Mouse (Mus musculus): ENCODE measurements around the gene Gucy2d. TPM values are rescaled to one million over a fixed set of nuclear protein-coding genes. Genes with fewer than 3 reads are reported as not detected.

Gucy2d gene
- total RNA-seq, 2 experiments from 2014 or later, result not detected

- no peak for ATAC-seq (ENCODE audit: poor library complexity, severe bottlenecking)
Measured at GRCm38 (mm10) chr7:98488398-98489130, 48.3 kb downstream of the Gucy2d start.

GRCm38 (mm10) chr7:98489131-98489530 is 48.9 kb downstream of the Gucy2d start, which contains the start of gene Lrrc32:
Gene Lrrc32 (plus strand): TSS chr7:98489283.
- no peak for ATAC-seq (ENCODE audit: poor library complexity, severe bottlenecking)

- peak; percentile 55 for ATAC-seq (ENCODE audit: poor library complexity, severe bottlenecking)
Measured at GRCm38 (mm10) chr7:98489623-98490084, 49.4 kb downstream of the Gucy2d start.

GRCm38 (mm10) chr7:98490328-98490727 is 50.1 kb downstream of the Gucy2d start:
- ATAC-seq (ENCODE audit: poor library complexity, severe bottlenecking), result no peak

- ATAC-seq (ENCODE audit: poor library complexity, severe bottlenecking), result no peak
Measured at GRCm38 (mm10) chr7:98490911-98491310, 50.7 kb downstream of the Gucy2d start.

GRCm38 (mm10) chr7:98491451-98492200 is 51.4 kb downstream of the Gucy2d start:
- no peak for ATAC-seq (ENCODE audit: poor library complexity, severe bottlenecking)

GRCm38 (mm10) chr7:98492331-98492730 is 52.1 kb downstream of the Gucy2d start:
- no peak for ATAC-seq (ENCODE audit: poor library complexity, severe bottlenecking)

- no peak for ATAC-seq (ENCODE audit: poor library complexity, severe bottlenecking)
Measured at GRCm38 (mm10) chr7:98493307-98493706, 53.1 kb downstream of the Gucy2d start.

GRCm38 (mm10) chr7:98493901-98494480 is 53.8 kb downstream of the Gucy2d start:
- ATAC-seq (ENCODE audit: poor library complexity, severe bottlenecking), result peak; percentile 25

GRCm38 (mm10) chr7:98495591-98495990 is 55.4 kb downstream of the Gucy2d start:
- ATAC-seq (ENCODE audit: poor library complexity, severe bottlenecking), result no peak

- no peak for ATAC-seq (ENCODE audit: poor library complexity, severe bottlenecking)
Measured at GRCm38 (mm10) chr7:98497451-98497850, 57.2 kb downstream of the Gucy2d start.

- ATAC-seq (ENCODE audit: poor library complexity, severe bottlenecking), result no peak
Measured at GRCm38 (mm10) chr7:98498101-98498500, 57.9 kb downstream of the Gucy2d start.

- no peak for ATAC-seq (ENCODE audit: poor library complexity, severe bottlenecking)
Measured at GRCm38 (mm10) chr7:98498656-98499560, 58.7 kb downstream of the Gucy2d start.

GRCm38 (mm10) chr7:98499561-98500292 is 59.5 kb downstream of the Gucy2d start:
- no peak for ATAC-seq (ENCODE audit: poor library complexity, severe bottlenecking)

GRCm38 (mm10) chr7:98500470-98500869 is 60.3 kb downstream of the Gucy2d start:
- ATAC-seq (ENCODE audit: poor library complexity, severe bottlenecking), result no peak

- ATAC-seq (ENCODE audit: poor library complexity, severe bottlenecking), result no peak
Measured at GRCm38 (mm10) chr7:98501078-98501477, 60.9 kb downstream of the Gucy2d start.

- ATAC-seq (ENCODE audit: poor library complexity, severe bottlenecking), result no peak
Measured at GRCm38 (mm10) chr7:98502921-98503320, 62.7 kb downstream of the Gucy2d start.

GRCm38 (mm10) chr7:98503951-98504647 is 63.9 kb downstream of the Gucy2d start:
- ATAC-seq (ENCODE audit: poor library complexity, severe bottlenecking), result no peak

- no peak for ATAC-seq (ENCODE audit: poor library complexity, severe bottlenecking)
Measured at GRCm38 (mm10) chr7:98504726-98505314, 64.6 kb downstream of the Gucy2d start.

All from megakaryocyte, adult 5-6 weeks (primary cell).